Mouse (Mus musculus) lung, embryonic 14.5 days (tissue): ENCODE measurements around the gene Vmn1r194. TPM values are rescaled to one million over a fixed set of nuclear protein-coding genes. Genes with fewer than 3 reads are reported as not detected.
"Not testable (repeated sequence)": the region's sequence is repeated elsewhere in the genome, so short reads cannot be mapped to it uniquely, and the experiment has no call there.

ENCODE experiments used
- ATAC-seq: fragments of 200-750 bp; cut with Nextera tagmentation; 2 replicates; pipeline ENCODE4 v1.8.0; 2017; ENCODE audit warnings: mild to moderate bottlenecking, moderate TSS enrichment, moderate library complexity; ENCODE audit not compliant: insufficient read depth
- DNase-seq: peaks from one replicate; pipeline ENCODE4 v3.0.0-alpha.2; 2015
- H3K27ac ChIP-seq: fragments of 300-500 bp; sonication (generic); 2 replicates; pipeline ENCODE4 v1.5.1; 2014; ENCODE audit warnings: low read depth, mild to moderate bottlenecking, moderate library complexity
- H3K27me3 ChIP-seq: fragments of 300-500 bp; sonication (generic); 2 replicates; pipeline ENCODE4 v1.6.1; 2014; ENCODE audit warnings: low read length, control low read depth; ENCODE audit not compliant: insufficient read depth
- H3K36me3 ChIP-seq: fragments of 300-500 bp; sonication (generic); 2 replicates; pipeline ENCODE4 v1.6.1; 2014; ENCODE audit warnings: control low read depth; ENCODE audit not compliant: insufficient read depth
- H3K4me1 ChIP-seq: fragments of 300-500 bp; sonication (generic); 2 replicates; pipeline ENCODE4 v1.6.1; 2014; ENCODE audit warnings: antibody characterized with exemption, control low read depth; ENCODE audit not compliant: insufficient read depth
- H3K4me2 ChIP-seq: fragments of 300-500 bp; sonication (generic); 2 replicates; pipeline ENCODE4 v1.6.1; 2014; ENCODE audit warnings: mild to moderate bottlenecking
- H3K4me3 ChIP-seq: fragments of 300-500 bp; sonication (generic); 2 replicates; pipeline ENCODE4 v1.5.1; 2014; ENCODE audit warnings: low read depth, low read length
- H3K9ac ChIP-seq: fragments of 300-500 bp; sonication (generic); 2 replicates; pipeline ENCODE4 v1.6.1; 2014
- H3K9me3 ChIP-seq: fragments of 300-500 bp; sonication (generic); 2 replicates; pipeline ENCODE4 v1.6.1; 2016; ENCODE audit warnings: low read depth, low read length, control low read depth
- CTCF ChIP-seq: IDR thresholded peaks from 2 replicates; pipeline ENCODE4 v1.5.1; 2016; ENCODE audit warnings: antibody characterized with exemption, low read depth
- WGBS: fragments of 180-500 bp; shearing (Covaris S2); extraction: QIAGEN DNeasy Blood & Tissue Kit; methylation state at CpG from one replicate; pipeline ENCODE4 v1.1.7; 2014; 5-methylcytosine and 5-hydroxymethylcytosine counted together
- microRNA-seq: library from miRNA; unstranded; fragments of <30 nt; microRNA quantifications from one replicate; pipeline ENCODE4, GENCODE M21; 2016; ENCODE audit warnings: borderline number of aligned reads
- polyA plus RNA-seq: library from polyadenylated mRNA; unstranded; fragments of >200 nt; fragmentation: Nextera tagmentation; extraction: Ambion mirVana; gene quantifications from 2 replicates; pipeline ENCODE4 v1.2.1, GENCODE M21; 2014

Gene Vmn1r194
- not detected in 2 replicates for polyA plus RNA-seq

DNA sequence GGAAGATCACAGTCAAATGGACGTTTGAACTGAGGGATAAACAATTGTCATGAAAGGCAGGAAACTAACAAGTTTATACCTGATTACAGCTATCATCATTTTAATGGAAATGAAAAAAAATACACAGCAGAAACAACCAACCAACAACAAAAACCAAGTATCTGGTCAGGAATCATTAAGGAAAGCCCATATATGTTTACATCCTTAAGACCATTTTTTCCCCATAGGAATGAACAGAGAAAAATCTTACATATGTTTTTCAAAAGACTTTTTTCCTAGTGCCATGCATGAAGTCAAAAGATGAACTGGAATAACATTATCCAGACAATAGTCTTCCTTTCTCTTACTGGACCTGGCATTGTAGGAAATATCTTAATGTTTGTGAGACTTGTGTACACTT, at the start of gene Vmn1r194:
TSS of gene Vmn1r194 (plus strand) at position 301 of the 400 bp plus-strand sequence.
- H3K27me3 ChIP-seq, result no peaks in the 10 kb centered on the region
- H3K4me1 ChIP-seq, result no peaks in the 10 kb centered on the region
- no peaks in the 10 kb centered on the region for H3K36me3 ChIP-seq
- no peaks in the 10 kb centered on the region for H3K9me3 ChIP-seq
- WGBS, result 37% methylated on average over 1 of the region's 1 CpGs
- H3K4me3 ChIP-seq, result no peak within 1 kb of the TSS
- no peak within 1 kb of the TSS for H3K9ac ChIP-seq
- no peak for ATAC-seq
- TF ChIP-seq CTCF, result no peak
- no peak for DNase-seq
- no peak within 1 kb of the TSS for H3K27ac ChIP-seq
- no peak within 1 kb of the TSS for H3K4me2 ChIP-seq

DNA sequence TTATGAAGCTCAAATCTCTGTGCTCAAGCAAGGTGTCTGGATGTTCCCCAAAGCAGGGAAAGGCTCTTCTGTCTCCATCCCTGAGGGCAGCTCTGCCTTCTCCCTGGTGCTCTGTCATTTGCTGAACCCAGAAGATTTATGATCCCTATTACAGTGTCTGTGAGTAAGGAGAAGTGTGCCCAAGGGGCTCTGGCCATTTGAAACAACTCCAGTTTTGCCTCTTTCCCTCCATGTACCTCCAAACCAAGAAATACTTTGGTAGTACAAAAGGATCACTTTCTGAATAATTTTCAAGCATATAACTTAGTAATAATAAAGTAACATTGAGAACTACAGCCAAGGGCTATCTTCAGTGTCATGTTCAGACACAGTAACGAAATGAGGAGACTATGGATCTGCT, 21.0 kb upstream of the Vmn1r194 start, which contains the start of gene Vmn1r193:
TSS of gene Vmn1r193 (minus strand) at position 101 of the 400 bp plus-strand sequence.
- not testable (repeated sequence) for H3K36me3 ChIP-seq, H3K4me1 ChIP-seq, ATAC-seq, H3K4me2 ChIP-seq, H3K9ac ChIP-seq, H3K27ac ChIP-seq, DNase-seq, H3K4me3 ChIP-seq, H3K9me3 ChIP-seq, H3K27me3 ChIP-seq
- 70% methylated on average over 1 of the region's 1 CpGs for WGBS

DNA sequence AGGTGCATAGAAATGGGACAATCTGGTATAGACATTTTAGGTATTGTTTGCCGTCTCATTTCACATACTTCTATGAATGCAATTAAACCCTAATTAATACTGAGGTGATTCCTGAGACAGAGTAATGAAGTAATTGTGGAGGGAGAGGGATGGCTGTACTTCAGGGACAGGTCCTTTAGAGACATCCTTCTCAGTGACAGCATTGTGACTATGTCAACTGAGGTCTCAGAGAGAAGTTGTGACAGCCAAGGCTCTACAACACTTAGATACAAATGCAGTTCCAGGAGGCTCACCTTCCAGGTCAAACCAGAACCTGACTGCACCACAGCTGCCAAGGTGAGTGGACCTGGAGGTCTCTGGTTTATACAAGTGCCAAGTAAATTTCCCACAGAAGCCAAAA, 26.2 kb downstream of the Vmn1r194 start, which contains the start of gene Vmn1r195:
TSS of gene Vmn1r195 (plus strand) at position 301 of the 400 bp plus-strand sequence.
- not testable (repeated sequence) for DNase-seq, H3K4me3 ChIP-seq, H3K9me3 ChIP-seq, ATAC-seq, H3K36me3 ChIP-seq, H3K4me2 ChIP-seq, H3K4me1 ChIP-seq, H3K9ac ChIP-seq, H3K27me3 ChIP-seq, H3K27ac ChIP-seq
- WGBS, result 85% methylated on average over 1 of the region's 1 CpGs

DNA sequence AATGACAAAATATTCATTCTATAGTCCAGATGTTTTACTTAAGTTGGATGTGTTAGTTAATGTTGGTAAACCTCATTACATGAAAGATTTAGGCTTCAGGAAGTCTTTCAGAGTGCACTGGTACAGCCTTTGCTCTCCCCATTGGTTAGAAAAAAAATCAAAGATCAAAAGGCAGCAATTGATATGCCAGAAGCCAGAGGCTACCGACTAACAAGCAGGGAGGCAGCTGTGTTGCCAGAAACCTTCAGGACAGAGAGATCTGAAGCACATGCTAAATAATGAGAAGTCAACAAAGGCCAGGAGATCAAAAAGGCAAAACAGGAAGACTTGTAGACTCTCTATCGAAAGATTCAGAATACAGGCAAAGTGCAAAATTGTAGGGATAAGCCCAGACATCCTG, 27.7 kb downstream of the Vmn1r194 start:
- Histone ChIP-seq H3K9me3 (no peaks in the 10 kb centered on the region), H3K36me3 (no peaks in the 10 kb centered on the region), H3K4me2 (no peak overlapping the region), H3K27ac (no peak overlapping the region), H3K4me1 (no peaks in the 10 kb centered on the region), H3K9ac (no peak overlapping the region), H3K27me3 (no peaks in the 10 kb centered on the region), H3K4me3 (no peak overlapping the region)
- ATAC-seq (no peak), DNase-seq (no peak)
- TF ChIP-seq CTCF, result no peak
- WGBS, result 42% methylated on average over 2 of the region's 2 CpGs

- TF ChIP-seq CTCF, result 0 out of 2 replicates have a peak, but pooled peaks have one; percentile 14
- Histone ChIP-seq H3K4me2 (no peak overlapping the region), H3K36me3 (no peaks in the 10 kb centered on the region), H3K27me3 (no peaks in the 10 kb centered on the region), H3K4me3 (no peak overlapping the region), H3K9ac (no peak overlapping the region), H3K27ac (no peak overlapping the region), H3K9me3 (no peaks in the 10 kb centered on the region), H3K4me1 (no peaks in the 10 kb centered on the region)
- ATAC-seq, result no peak
- 33% methylated on average over 2 of the region's 2 CpGs for WGBS
- DNase-seq, result peak; percentile 45
These were observed 40.6 kb downstream of the Vmn1r194 start for GRCm38 (mm10) chr13:22284578-22284977.

- no peaks in the 10 kb centered on the region for H3K27me3 ChIP-seq
- H3K4me3 ChIP-seq, result no peak within 1 kb of the TSS
- H3K36me3 ChIP-seq, result no peaks in the 10 kb centered on the region
- no peaks in the 10 kb centered on the region for H3K4me1 ChIP-seq
- 58% methylated on average over 2 of the region's 2 CpGs for WGBS
- H3K9ac ChIP-seq, result no peak within 1 kb of the TSS
- no peak within 1 kb of the TSS for H3K27ac ChIP-seq
- H3K9me3 ChIP-seq, result no peaks in the 10 kb centered on the region
- TF ChIP-seq CTCF, result no peak
- ATAC-seq, result no peak
- no peak within 1 kb of the TSS for H3K4me2 ChIP-seq
- DNase-seq, result no peak
These were observed 45.6 kb downstream of the Vmn1r194 start, which contains the start of gene Vmn1r196 for GRCm38 (mm10) chr13:22289620-22290019. TSS of gene Vmn1r196 (plus strand) at chr13:22289920.

Small RNA genes lying within 50 kb of the gene (microRNA-seq; reads per million reads assigned to microRNA genes)
- gene Gm23282 (not detected), gene Gm25084 (not detected)

Other genes starting within 250 kb of the Vmn1r194 start
- gene Prss16, start 234.5 kb upstream of the Vmn1r194 start, polyA plus RNA-seq, result 1.6 and 2.0 TPM in 2 replicates
- gene Hist1h2ah, start 208.6 kb upstream of the Vmn1r194 start, polyA plus RNA-seq, result 21.2 and 21.6 TPM in 2 replicates
- 8.6 and 11.7 TPM in 2 replicates for gene Hist1h2bk, start 208.3 kb upstream of the Vmn1r194 start, polyA plus RNA-seq
- 26.4 and 26.7 TPM in 2 replicates for gene Hist1h4i, start 202.9 kb upstream of the Vmn1r194 start, polyA plus RNA-seq
- 71.0 and 82.2 TPM in 2 replicates for gene Hist1h2ag, start 201.3 kb upstream of the Vmn1r194 start, polyA plus RNA-seq
- 15.8 and 16.9 TPM in 2 replicates for gene Hist1h2bj, start 201.0 kb upstream of the Vmn1r194 start, polyA plus RNA-seq
- gene Vmn1r188, start 159.8 kb upstream of the Vmn1r194 start, polyA plus RNA-seq, result not detected in 2 replicates
- gene Vmn1r189, start 138.4 kb upstream of the Vmn1r194 start, polyA plus RNA-seq, result not detected in 2 replicates
- not detected in 2 replicates for gene Vmn1r191, start 60.2 kb upstream of the Vmn1r194 start, polyA plus RNA-seq
- gene Vmn1r192, start 53.1 kb upstream of the Vmn1r194 start, polyA plus RNA-seq, result not detected in 2 replicates
- gene Vmn1r193, start 21.1 kb upstream of the Vmn1r194 start, polyA plus RNA-seq, result not detected in 2 replicates
- gene Vmn1r195, start 26.3 kb downstream of the Vmn1r194 start, polyA plus RNA-seq, result not detected in 2 replicates
- not detected in 2 replicates for gene Vmn1r196, start 45.7 kb downstream of the Vmn1r194 start, polyA plus RNA-seq
- not detected in 2 replicates for gene Vmn1r197, start 80.4 kb downstream of the Vmn1r194 start, polyA plus RNA-seq
- gene Vmn1r198, start 106.1 kb downstream of the Vmn1r194 start, polyA plus RNA-seq, result not detected in 2 replicates
- gene Vmn1r199, start 135.6 kb downstream of the Vmn1r194 start, polyA plus RNA-seq, result not detected in 2 replicates
- not detected in 2 replicates for gene Vmn1r200, start 146.2 kb downstream of the Vmn1r194 start, polyA plus RNA-seq
- gene Vmn1r201, start 227.7 kb downstream of the Vmn1r194 start, polyA plus RNA-seq, result not detected in 2 replicates